Mouse (Mus musculus) splenic B cell, adult 2 months (primary cell): Measurements from ENCODE around the gene Pcsk6.
A peak's percentile ranks its signal among the peaks of the same experiment; 100 is the strongest.

Source experiments
- DNase-seq: peaks from one replicate; pipeline ENCODE4 v3.0.0-alpha.2; 2011; ENCODE audit warnings: low read depth, low spot score
- H3K27me3 ChIP-seq: 2 replicates; pipeline ENCODE4 v1.6.1; 2012; ENCODE audit warnings: mild to moderate bottlenecking, low read length, moderate library complexity, mixed read lengths; ENCODE audit not compliant: control insufficient read depth, poor library complexity, insufficient read depth, severe bottlenecking
- H3K36me3 ChIP-seq: 2 replicates; pipeline ENCODE4 v1.6.1; 2012; ENCODE audit warnings: mild to moderate bottlenecking, low read length, moderate library complexity, mixed read lengths; ENCODE audit not compliant: control insufficient read depth, poor library complexity, insufficient read depth, severe bottlenecking

Gene Pcsk6

DNA sequence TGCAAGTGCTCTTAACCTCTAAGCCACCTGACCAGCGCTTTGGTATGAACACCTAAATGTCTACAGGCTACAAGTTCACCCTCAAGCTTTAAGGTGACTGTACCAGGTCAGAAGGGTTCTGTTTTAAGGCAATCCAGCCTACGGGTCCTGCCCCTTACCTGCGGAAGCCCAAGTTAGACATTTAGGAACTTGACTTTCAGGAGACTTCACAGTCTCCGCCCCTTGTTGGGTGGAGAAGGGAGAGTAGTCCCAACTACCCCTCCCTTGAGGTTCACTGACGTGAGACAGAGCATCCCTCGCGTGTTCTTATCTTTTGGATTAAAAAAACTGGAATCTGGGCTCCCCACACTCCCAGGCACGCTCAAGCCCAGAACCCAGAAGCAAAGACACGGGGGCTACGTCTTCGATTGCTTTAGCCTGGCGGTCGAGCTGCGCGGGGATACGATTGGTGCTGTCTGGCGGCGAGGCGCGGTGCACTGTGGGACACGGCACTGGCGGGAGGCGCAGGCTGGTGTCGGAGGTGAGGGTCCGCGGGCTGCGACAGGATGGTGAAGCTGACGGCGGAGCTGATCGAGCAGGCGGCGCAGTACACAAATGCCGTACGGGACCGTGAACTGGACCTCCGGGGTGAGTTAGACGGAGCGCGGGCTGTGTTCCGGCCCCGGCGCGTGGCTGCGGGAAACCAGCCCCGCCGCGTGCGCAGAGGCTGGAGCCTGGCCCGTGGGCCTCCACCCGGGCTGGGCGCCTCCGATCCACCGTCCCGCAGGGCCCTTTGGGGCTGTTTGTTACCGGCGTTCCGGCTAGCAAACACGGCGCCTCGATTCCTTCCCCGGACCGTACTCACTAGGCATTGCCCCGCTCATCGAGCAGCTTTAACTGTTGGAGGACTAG, 198.8 kb downstream of the Pcsk6 start:
- DNase-seq: peak; percentile 86
- Histone ChIP-seq H3K36me3 (peaks cover 5% of the 10 kb centered on the region), H3K27me3 (no peaks in the 10 kb centered on the region)

GRCm38 (mm10) chr7:66061057-66061456, 199.5 kb downstream of the Pcsk6 start:
- peaks cover 7% of the 10 kb centered on the region for H3K36me3 ChIP-seq
- DNase-seq: no peak
- no peaks in the 10 kb centered on the region for H3K27me3 ChIP-seq

DNA sequence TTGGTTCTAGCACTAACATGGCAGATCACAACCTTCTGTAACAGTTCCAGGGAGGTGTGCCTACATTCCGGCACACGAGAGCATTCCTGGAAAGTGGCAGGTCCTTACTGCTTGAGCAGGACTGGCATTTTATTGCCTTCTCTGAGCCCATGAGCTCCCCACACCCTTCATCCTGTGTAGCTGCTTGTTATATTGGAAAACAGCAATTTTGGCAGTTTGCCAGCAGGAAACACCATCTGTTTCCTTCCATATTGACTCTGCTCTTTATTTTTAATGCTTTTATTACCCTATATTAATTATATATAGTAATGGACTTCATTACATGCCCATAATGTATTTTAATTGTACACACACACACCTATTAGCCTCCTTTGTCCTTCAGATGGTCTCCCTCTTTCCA, 214.9 kb downstream of the Pcsk6 start:
- DNase-seq: no peak
- H3K27me3 ChIP-seq: no peaks in the 10 kb centered on the region
- H3K36me3 ChIP-seq: peaks cover 1% of the 10 kb centered on the region; the same call in 1 of the 2 replicates

GRCm38 (mm10) chr7:66079364-66080230, 218.1 kb downstream of the Pcsk6 start, which contains the start of gene Selenos:
Selenos (plus strand) TSS chr7:66079649.
- Histone ChIP-seq H3K27me3 (no peaks in the 10 kb centered on the region), H3K36me3 (peaks cover 9% of the 10 kb centered on the region)
- DNase-seq: peak; percentile 99

- peaks cover 9% of the 10 kb centered on the region for H3K36me3 ChIP-seq
- DNase-seq: peak; percentile 16
- H3K27me3 ChIP-seq: no peaks in the 10 kb centered on the region
Observed at GRCm38 (mm10) chr7:66080231-66080613, 218.7 kb downstream of the Pcsk6 start.

GRCm38 (mm10) chr7:66083757-66084156, 222.2 kb downstream of the Pcsk6 start:
- Histone ChIP-seq H3K36me3 (peaks cover 29% of the 10 kb centered on the region), H3K27me3 (no peaks in the 10 kb centered on the region)
- no peak for DNase-seq

DNA sequence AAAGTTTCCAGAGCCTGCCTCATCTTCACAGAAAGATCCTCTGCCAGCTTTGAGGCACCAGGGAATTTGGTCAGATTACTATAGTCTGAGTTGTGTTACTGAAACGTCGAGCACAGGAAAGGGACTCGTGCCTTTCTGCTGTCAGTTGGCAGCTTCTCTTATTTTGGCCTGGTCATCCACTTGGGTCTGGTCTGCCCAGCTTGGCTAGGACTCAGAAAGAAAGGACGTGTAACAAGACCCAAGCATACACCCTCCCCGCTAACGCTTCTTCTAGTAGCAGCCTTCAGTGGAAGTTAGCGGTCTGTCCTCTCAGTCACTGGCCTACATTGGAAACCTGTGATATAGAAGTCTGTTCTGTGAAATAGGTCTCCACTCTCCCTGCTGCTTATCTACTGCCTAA, 223.0 kb downstream of the Pcsk6 start:
- no peaks in the 10 kb centered on the region for H3K27me3 ChIP-seq
- no peak for DNase-seq
- peaks cover 31% of the 10 kb centered on the region for H3K36me3 ChIP-seq

- Histone ChIP-seq H3K36me3 (peaks cover 33% of the 10 kb centered on the region), H3K27me3 (no peaks in the 10 kb centered on the region)
- DNase-seq: no peak
Observed at GRCm38 (mm10) chr7:66087652-66088051, 226.1 kb downstream of the Pcsk6 start.

DNA sequence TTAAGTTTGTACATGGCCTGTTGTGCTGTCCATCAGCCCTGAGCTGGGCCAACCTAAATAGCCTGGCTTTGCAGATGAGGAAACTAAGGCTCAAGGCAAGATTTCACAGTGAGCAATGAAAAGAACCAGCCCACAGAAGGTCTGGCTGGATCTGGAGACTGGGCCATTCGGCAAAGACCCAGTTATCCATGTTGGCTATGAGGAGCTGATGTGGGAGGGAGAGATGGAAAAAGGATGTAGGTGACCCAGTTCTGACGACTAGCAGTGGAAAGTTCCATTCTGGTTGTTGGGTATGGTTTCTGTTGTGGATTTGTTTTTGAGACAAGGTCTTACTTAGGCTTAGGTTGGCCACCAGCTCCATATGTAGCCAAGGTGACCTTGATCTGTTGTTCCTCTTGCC, 226.5 kb downstream of the Pcsk6 start:
- no peaks in the 10 kb centered on the region for H3K27me3 ChIP-seq
- peaks cover 30% of the 10 kb centered on the region for H3K36me3 ChIP-seq
- no peak for DNase-seq

GRCm38 (mm10) chr7:66090676-66091190, 229.2 kb downstream of the Pcsk6 start:
- peaks cover 24% of the 10 kb centered on the region for H3K36me3 ChIP-seq
- DNase-seq: no peak
- no peaks in the 10 kb centered on the region for H3K27me3 ChIP-seq

GRCm38 (mm10) chr7:66091553-66091952, 230.0 kb downstream of the Pcsk6 start:
- Histone ChIP-seq H3K27me3 (no peaks in the 10 kb centered on the region), H3K36me3 (peaks cover 21% of the 10 kb centered on the region)
- no peak for DNase-seq

- no peaks in the 10 kb centered on the region for H3K27me3 ChIP-seq
- peaks cover 14% of the 10 kb centered on the region for H3K36me3 ChIP-seq
- DNase-seq: no peak
Observed at GRCm38 (mm10) chr7:66092656-66093055, 231.1 kb downstream of the Pcsk6 start.

- H3K27me3 ChIP-seq: no peaks in the 10 kb centered on the region
- peaks cover 5% of the 10 kb centered on the region; the same call in 1 of the 2 replicates for H3K36me3 ChIP-seq
- no peak for DNase-seq
Observed at GRCm38 (mm10) chr7:66094141-66094540, 232.6 kb downstream of the Pcsk6 start.

GRCm38 (mm10) chr7:66098803-66099202, 237.3 kb downstream of the Pcsk6 start:
- no peaks in the 10 kb centered on the region for H3K36me3 ChIP-seq
- H3K27me3 ChIP-seq: no peaks in the 10 kb centered on the region
- no peak for DNase-seq
